Comparison of ENCODE assay signal across 9 mouse cellular contexts in genomic region chr5:113627820-113628437, GRCm38 (mm10). TPM values are rescaled to one million over a fixed set of nuclear protein-coding genes. Genes with fewer than 3 reads are reported as not detected.
A peak's percentile ranks its signal among the peaks of the same experiment; 100 is the strongest.
DNase-seq lines count a peak whose midpoint lies in the region; ATAC-seq lines count a peak whose summit lies in the region.
"Had no signal": no experiment of that assay in that cellular context is flagged by ENCODE, and none has a peak within 500 bp of the region (broad histone marks: within the 10 kb centered on the region; RNA-seq: fewer than 3 reads in every experiment).

No protein-coding gene starts in this region.

- no peaks in the 10 kb centered on the region; the same call in 1 of the 2 replicates for H3K27me3 ChIP-seq in liver, embryonic 11.5 days (replicated peaks; ENCODE audit: control insufficient read depth, insufficient read depth, low read length)
- no peaks in the 10 kb centered on the region for H3K27me3 ChIP-seq in forebrain, embryonic 11.5 days (ENCODE audit: control insufficient read depth, insufficient read depth, low read length)

- intact Hi-C loops in heart, postnatal 25 days (cut with DNase I): no loop called here

- no peak for ATAC-seq in liver, embryonic 11.5 days (replicated peaks; ENCODE audit: low FRiP score)
- ATAC-seq in forebrain, embryonic 11.5 days (replicated peaks; ENCODE audit: low FRiP score): no peak

- H3K4me3 ChIP-seq in liver, embryonic 11.5 days (ENCODE audit: low read depth, low read length): no peak overlapping the region
- no peak overlapping the region for H3K4me3 ChIP-seq in forebrain, embryonic 11.5 days (ENCODE audit: low read depth, low read length)
- H3K4me3 ChIP-seq: liver, embryonic 13.5 days had no signal

- H3K27ac ChIP-seq in liver, embryonic 11.5 days (ENCODE audit: low read depth, low read length): no peak overlapping the region
- no peak overlapping the region for H3K27ac ChIP-seq in forebrain, embryonic 11.5 days (ENCODE audit: low read depth, low read length)
- H3K27ac ChIP-seq: liver, embryonic 13.5 days had no signal

- H3K9ac ChIP-seq in liver, embryonic 11.5 days (ENCODE audit: low read depth, low read length): no peak overlapping the region
- no peak overlapping the region for H3K9ac ChIP-seq in forebrain, embryonic 11.5 days (ENCODE audit: low read length)
- H3K9ac ChIP-seq: liver, embryonic 13.5 days had no signal

- H3K4me2 ChIP-seq in liver, embryonic 11.5 days: no peak overlapping the region
- H3K4me2 ChIP-seq in forebrain, embryonic 11.5 days (ENCODE audit: low read depth, low read length, severe bottlenecking): no peak overlapping the region
- H3K4me2 ChIP-seq: liver, embryonic 13.5 days had no signal

- H3K4me1 ChIP-seq in liver, embryonic 11.5 days (replicated peaks; ENCODE audit: control insufficient read depth, insufficient read depth, low read length): peaks cover 4% of the 10 kb centered on the region
- H3K4me1 ChIP-seq in forebrain, embryonic 11.5 days (replicated peaks; ENCODE audit: control insufficient read depth, insufficient read depth, low read length): no peaks in the 10 kb centered on the region; the same call in 1 of the 2 replicates
- H3K4me1 ChIP-seq: liver, embryonic 13.5 days had no signal

- H3K36me3 ChIP-seq in liver, embryonic 11.5 days (ENCODE audit: control insufficient read depth, insufficient read depth, low read length): no peaks in the 10 kb centered on the region
- H3K36me3 ChIP-seq in forebrain, embryonic 11.5 days (ENCODE audit: control insufficient read depth, insufficient read depth, low read length): no peaks in the 10 kb centered on the region
- H3K36me3 ChIP-seq: liver, embryonic 13.5 days had no signal

- WGBS in liver, embryonic 11.5 days: 35% methylated on average over 11 of the region's 11 CpGs
- WGBS in forebrain, embryonic 11.5 days: 70% methylated on average over 11 of the region's 11 CpGs

- peak; percentile 61 to 68 for DNase-seq in right cerebral cortex, adult 2 months (ENCODE audit: low spot score in 2 of 2)
- no peak for DNase-seq in right cerebral cortex, postnatal 10 days (ENCODE audit: low spot score in 2 of 2)
- peak; percentile 49 for DNase-seq in gastrocnemius, adult 18-20 months (ENCODE audit: low spot score)
- peak; percentile 68 for DNase-seq in heart, postnatal 25 days (ENCODE audit: low spot score)
- peak; percentile 44 for DNase-seq in right cerebral cortex, postnatal 25 days
- DNase-seq in T-cell, adult 2 months (ENCODE audit: low spot score): no peak
- DNase-seq in liver, embryonic 11.5 days (ENCODE audit: low spot score): no peak
- no peak for DNase-seq in forebrain, embryonic 11.5 days (ENCODE audit: low spot score)
- DNase-seq: liver, embryonic 13.5 days had no signal

- no peaks in the 10 kb centered on the region for H3K9me3 ChIP-seq in liver, embryonic 11.5 days (ENCODE audit: control insufficient read depth, low read length)
- H3K9me3 ChIP-seq in forebrain, embryonic 11.5 days (ENCODE audit: control insufficient read depth, low read length): no peaks in the 10 kb centered on the region
- H3K9me3 ChIP-seq: liver, embryonic 13.5 days had no signal

RNA-seq across cellular contexts. Expression of gene Cmklr1, which starts 22.3 kb away (rescaled TPM):
- total RNA-seq in gastrocnemius, adult 18-20 months (2021): 10 to 100 TPM; 12.4 to 14.9 TPM
- 10 to 100 TPM; 23.6 to 29.9 TPM for total RNA-seq in heart, postnatal 25 days (2021)
- 2.5 and 2.6 TPM in 2 replicates for polyA plus RNA-seq in liver, embryonic 11.5 days (2014; fragmentation: Nextera tagmentation; extraction: Ambion mirVana)
- 0.89 and 1.1 TPM in 2 replicates for polyA plus RNA-seq in forebrain, embryonic 11.5 days (2014; fragmentation: Nextera tagmentation; extraction: Ambion mirVana)

Comparison
In these comparisons a context has a peak if more than half of its experiments do, and no peak if none do; other contexts are left out.
1. DNase-seq: peak in right cerebral cortex, adult 2 months (2 of 2), gastrocnemius, adult 18-20 months (single experiment), heart, postnatal 25 days (single experiment) and right cerebral cortex, postnatal 25 days (single experiment); none in right cerebral cortex, postnatal 10 days (0 of 2), T-cell, adult 2 months (single experiment), liver, embryonic 11.5 days (single experiment) and forebrain, embryonic 11.5 days (single experiment).